Mouse (Mus musculus): ENCODE results near the gene Kif5a. TPM values are rescaled to one million over a fixed set of nuclear protein-coding genes. Genes with fewer than 3 reads are reported as not detected.
"Not testable (repeated sequence)": the region's sequence is repeated elsewhere in the genome, so short reads cannot be mapped to it uniquely, and the experiment has no call there.

Kif5a gene
- polyA plus RNA-seq, 1 experiment from 2014 or later: 0.28 TPM

- H3K9me3 ChIP-seq (replicated peaks; ENCODE audit: low read length): no peaks in the 10 kb centered on the region
- no peak overlapping the region for H3K4me2 ChIP-seq (ENCODE audit: low read length)
- TF ChIP-seq CTCF (IDR thresholded peaks at IDR 0.05; ENCODE audit: low read depth): no peak
- no peak overlapping the region for H3K9ac ChIP-seq (ENCODE audit: low read depth, low read length)
- no peaks in the 10 kb centered on the region for H3K27me3 ChIP-seq (ENCODE audit: insufficient read depth, low read length)
- DNase-seq (ENCODE audit: low spot score) (no peak), ATAC-seq (replicated peaks; ENCODE audit: low FRiP score, low read depth) (no peak)
- H3K4me1 ChIP-seq (replicated peaks; ENCODE audit: insufficient read depth, low read length): peaks cover 21% of the 10 kb centered on the region; the same call in 1 of the 2 replicates
- H3K36me3 ChIP-seq (ENCODE audit: insufficient read depth, low read length): peaks cover 17% of the 10 kb centered on the region
- 65% methylated on average over 9 of the region's 9 CpGs for WGBS
- no peak overlapping the region for H3K27ac ChIP-seq
- H3K4me3 ChIP-seq (replicated peaks; ENCODE audit: low read depth, low read length): no peak overlapping the region
Observed at GRCm38 (mm10) chr10:127193011-127193410, 70.1 kb downstream of the Kif5a start.

- 81% methylated on average over 1 of the region's 1 CpGs for WGBS
- DNase-seq (ENCODE audit: low spot score); H3K27me3 ChIP-seq (ENCODE audit: insufficient read depth, low read length); H3K9me3 ChIP-seq (replicated peaks; ENCODE audit: low read length); H3K27ac ChIP-seq; H3K9ac ChIP-seq (ENCODE audit: low read depth, low read length); H3K4me3 ChIP-seq (replicated peaks; ENCODE audit: low read depth, low read length); ATAC-seq (replicated peaks; ENCODE audit: low FRiP score, low read depth); H3K4me2 ChIP-seq (ENCODE audit: low read length): not testable (repeated sequence)
- H3K36me3 ChIP-seq (ENCODE audit: insufficient read depth, low read length): peaks cover 12% of the 10 kb centered on the region; the same call in 1 of the 2 replicates
- H3K4me1 ChIP-seq (replicated peaks; ENCODE audit: insufficient read depth, low read length): peaks cover 21% of the 10 kb centered on the region; the same call in 1 of the 2 replicates
Observed at GRCm38 (mm10) chr10:127192057-127192328, 71.2 kb downstream of the Kif5a start.

- DNase-seq (ENCODE audit: low spot score): no peak
- H3K9me3 ChIP-seq (replicated peaks; ENCODE audit: low read length): no peaks in the 10 kb centered on the region
- H3K4me2 ChIP-seq (ENCODE audit: low read length): no peak overlapping the region
- peaks cover 19% of the 10 kb centered on the region; the same call in 1 of the 2 replicates for H3K4me1 ChIP-seq (replicated peaks; ENCODE audit: insufficient read depth, low read length)
- H3K4me3 ChIP-seq (replicated peaks; ENCODE audit: low read depth, low read length): no peak overlapping the region
- H3K27me3 ChIP-seq (ENCODE audit: insufficient read depth, low read length): no peaks in the 10 kb centered on the region
- TF ChIP-seq CTCF (IDR thresholded peaks at IDR 0.05; ENCODE audit: low read depth): no peak
- ATAC-seq (replicated peaks; ENCODE audit: low FRiP score, low read depth): no peak
- no peak overlapping the region for H3K9ac ChIP-seq (ENCODE audit: low read depth, low read length)
- 78% methylated on average over 19 of the region's 19 CpGs for WGBS
- peaks cover 12% of the 10 kb centered on the region; the same call in 1 of the 2 replicates for H3K36me3 ChIP-seq (ENCODE audit: insufficient read depth, low read length)
- H3K27ac ChIP-seq: no peak overlapping the region; the same call in 1 of the 2 replicates
Observed at GRCm38 (mm10) chr10:127191191-127192056, 71.7 kb downstream of the Kif5a start.

GRCm38 (mm10) chr10:127190398-127191190, 72.6 kb downstream of the Kif5a start:
- H3K27me3 ChIP-seq (ENCODE audit: insufficient read depth, low read length): no peaks in the 10 kb centered on the region
- peak overlapping the region; percentile 75; the same call in 1 of the 2 replicates for H3K27ac ChIP-seq
- peaks cover 12% of the 10 kb centered on the region; the same call in 1 of the 2 replicates for H3K36me3 ChIP-seq (ENCODE audit: insufficient read depth, low read length)
- peak overlapping the region; percentile 87 for H3K4me2 ChIP-seq (ENCODE audit: low read length)
- no peaks in the 10 kb centered on the region for H3K9me3 ChIP-seq (replicated peaks; ENCODE audit: low read length)
- no peak for ATAC-seq (replicated peaks; ENCODE audit: low FRiP score, low read depth)
- peak overlapping the region; percentile 71; the same call in 1 of the 2 replicates for H3K4me3 ChIP-seq (replicated peaks; ENCODE audit: low read depth, low read length)
- no peak for TF ChIP-seq CTCF (IDR thresholded peaks at IDR 0.05; ENCODE audit: low read depth)
- H3K9ac ChIP-seq (ENCODE audit: low read depth, low read length): 0 out of 2 replicates have a peak overlapping the region, but pooled peaks have one; percentile 72
- WGBS: 55% methylated on average over 14 of the region's 14 CpGs
- no peak for DNase-seq (ENCODE audit: low spot score)
- H3K4me1 ChIP-seq (replicated peaks; ENCODE audit: insufficient read depth, low read length): peaks cover 19% of the 10 kb centered on the region; the same call in 1 of the 2 replicates

GRCm38 (mm10) chr10:127189651-127190381, 73.3 kb downstream of the Kif5a start, which contains the start of gene Arhgef25:
Arhgef25 (minus strand) TSS chr10:127190083.
- H3K9ac ChIP-seq (ENCODE audit: low read depth, low read length): peak within 1 kb of the TSS; percentile 72
- no peaks in the 10 kb centered on the region for H3K27me3 ChIP-seq (ENCODE audit: insufficient read depth, low read length)
- 5% methylated on average over 35 of the region's 35 CpGs for WGBS
- peaks cover 19% of the 10 kb centered on the region; the same call in 1 of the 2 replicates for H3K4me1 ChIP-seq (replicated peaks; ENCODE audit: insufficient read depth, low read length)
- H3K4me3 ChIP-seq (replicated peaks; ENCODE audit: low read depth, low read length): peak within 1 kb of the TSS; percentile 71
- peak within 1 kb of the TSS; percentile 87 for H3K4me2 ChIP-seq (ENCODE audit: low read length)
- H3K9me3 ChIP-seq (replicated peaks; ENCODE audit: low read length): no peaks in the 10 kb centered on the region
- ATAC-seq (replicated peaks; ENCODE audit: low FRiP score, low read depth) (peak; percentile 16), DNase-seq (ENCODE audit: low spot score) (peak; percentile 76)
- no peak for TF ChIP-seq CTCF (IDR thresholded peaks at IDR 0.05; ENCODE audit: low read depth)
- peak within 1 kb of the TSS; percentile 75 for H3K27ac ChIP-seq
- H3K36me3 ChIP-seq (ENCODE audit: insufficient read depth, low read length): peaks cover 12% of the 10 kb centered on the region; the same call in 1 of the 2 replicates
